In the genomic region with DNA sequence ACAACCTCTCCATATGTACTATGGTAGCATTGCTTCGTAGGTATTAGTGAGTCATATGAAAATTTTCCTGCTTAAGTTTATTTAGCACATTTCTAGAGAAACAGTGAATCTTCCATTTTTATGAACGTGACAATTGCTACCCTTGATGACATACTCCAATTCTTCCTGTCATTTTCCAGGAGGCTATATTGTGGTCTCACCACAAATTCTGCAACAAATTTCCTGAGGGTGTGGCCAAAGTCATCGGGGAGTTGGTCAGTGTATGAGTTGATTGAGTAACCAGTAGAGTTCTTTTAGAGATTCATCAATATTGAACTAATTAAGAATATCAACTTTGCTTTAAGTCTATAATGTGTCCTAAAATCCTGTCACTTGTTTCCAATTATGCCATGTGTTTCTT, we compare ENCODE assay signal across 21 mouse cellular contexts.
"Had no signal": no experiment of that assay in that cellular context is flagged by ENCODE, and none has a peak within 500 bp of the region (broad histone marks: within the 10 kb centered on the region; RNA-seq: fewer than 3 reads in every experiment).

No protein-coding gene starts in this region.

- ATAC-seq: liver, postnatal 0 days; midbrain, embryonic 16.5 days had no signal

- H3K27me3 ChIP-seq: liver, embryonic 15.5 days; lung, embryonic 15.5 days; midbrain, embryonic 12.5 days; neural tube, embryonic 13.5 days; neural tube, embryonic 15.5 days had no signal

- H3K9me3 ChIP-seq: liver, embryonic 15.5 days; lung, embryonic 15.5 days; midbrain, embryonic 10.5 days; midbrain, embryonic 12.5 days; neural tube, embryonic 13.5 days; neural tube, embryonic 15.5 days had no signal

- H3K9ac ChIP-seq: liver, embryonic 15.5 days; liver, postnatal 0 days; lung, embryonic 15.5 days; midbrain, embryonic 12.5 days; neural tube, embryonic 13.5 days; neural tube, embryonic 15.5 days had no signal

- H3K4me1 ChIP-seq: liver, embryonic 15.5 days; lung, embryonic 15.5 days; midbrain, embryonic 10.5 days; midbrain, embryonic 12.5 days; neural tube, embryonic 13.5 days; neural tube, embryonic 15.5 days had no signal

- H3K4me3 ChIP-seq: liver, embryonic 15.5 days; lung, embryonic 15.5 days; midbrain, embryonic 10.5 days; midbrain, embryonic 12.5 days; myocyte; neural tube, embryonic 13.5 days; neural tube, embryonic 15.5 days had no signal

- H3K36me3 ChIP-seq: liver, embryonic 15.5 days; lung, embryonic 15.5 days; midbrain, embryonic 10.5 days; midbrain, embryonic 12.5 days; neural tube, embryonic 13.5 days; neural tube, embryonic 15.5 days had no signal

- H3K27ac ChIP-seq: liver, embryonic 15.5 days; lung, embryonic 15.5 days; midbrain, embryonic 10.5 days; midbrain, embryonic 12.5 days; neural tube, embryonic 13.5 days; neural tube, embryonic 15.5 days had no signal

- DNase-seq: liver, postnatal 0 days; lung, adult 2 months; lung, postnatal 10 days; lung, postnatal 4 days; midbrain, embryonic 14.5 days; retina, postnatal 1 day; right cerebral cortex, adult 18-20 months; right cerebral cortex, postnatal 25 days; right cerebral cortex, postnatal 4 days; spleen, adult 18-20 months; thymus, adult 18-20 months; thymus, postnatal 14 days; thymus, postnatal 4 days had no signal

- H3K4me2 ChIP-seq: liver, embryonic 15.5 days; lung, embryonic 15.5 days; midbrain, embryonic 12.5 days; neural tube, embryonic 13.5 days; neural tube, embryonic 15.5 days had no signal
